Mouse (Mus musculus) ovary, postnatal 10 days (tissue): Measurements from ENCODE around the gene Pigt.
A peak's percentile ranks its signal among the peaks of the same experiment; 100 is the strongest.

Source experiments
- DNase-seq: peaks from one replicate; pipeline ENCODE4 v3.0.0; 2022; ENCODE audit warnings: low spot score

The Pigt gene

DNA sequence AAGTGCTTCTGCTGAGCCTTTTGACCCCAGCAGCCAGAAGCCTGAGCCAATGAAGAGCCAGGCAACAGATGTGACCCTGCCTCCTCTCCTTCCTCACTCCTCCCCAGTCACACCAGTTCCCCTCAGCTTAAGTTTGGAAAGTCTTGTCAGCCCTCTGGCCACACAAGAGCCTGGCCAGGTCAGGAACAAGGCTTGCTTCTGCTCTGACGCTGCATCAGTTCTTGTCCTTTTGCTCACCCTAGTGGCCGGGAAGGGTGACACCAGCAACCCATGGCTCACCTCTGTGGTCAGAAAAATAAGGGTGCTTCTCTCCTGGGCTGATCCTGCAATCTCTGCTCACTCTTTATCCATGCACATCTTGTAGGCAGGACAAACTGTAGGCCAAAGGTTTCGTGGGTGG lies 23.5 kb downstream of the Pigt start:
- no peak for DNase-seq

DNA sequence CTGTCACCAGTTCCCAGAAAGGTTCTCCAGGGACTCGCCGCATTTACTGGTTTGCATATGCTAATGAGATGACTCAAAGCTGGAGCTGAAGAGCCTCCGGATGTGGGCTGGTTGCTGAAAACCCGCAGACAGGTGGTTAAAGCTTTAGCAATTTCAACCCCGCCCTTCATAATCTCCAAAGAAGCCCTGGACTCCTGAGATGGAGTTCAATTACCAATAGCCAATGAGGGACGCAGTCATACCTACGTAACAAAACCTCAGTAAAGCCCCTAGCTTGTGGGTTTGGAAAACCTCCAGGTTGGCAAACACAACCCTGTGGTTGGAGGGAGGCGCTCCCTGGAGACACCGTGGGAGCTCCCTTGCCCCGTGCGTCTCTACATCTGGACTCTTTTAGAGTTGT lies 24.5 kb downstream of the Pigt start:
- DNase-seq: no peak

DNA sequence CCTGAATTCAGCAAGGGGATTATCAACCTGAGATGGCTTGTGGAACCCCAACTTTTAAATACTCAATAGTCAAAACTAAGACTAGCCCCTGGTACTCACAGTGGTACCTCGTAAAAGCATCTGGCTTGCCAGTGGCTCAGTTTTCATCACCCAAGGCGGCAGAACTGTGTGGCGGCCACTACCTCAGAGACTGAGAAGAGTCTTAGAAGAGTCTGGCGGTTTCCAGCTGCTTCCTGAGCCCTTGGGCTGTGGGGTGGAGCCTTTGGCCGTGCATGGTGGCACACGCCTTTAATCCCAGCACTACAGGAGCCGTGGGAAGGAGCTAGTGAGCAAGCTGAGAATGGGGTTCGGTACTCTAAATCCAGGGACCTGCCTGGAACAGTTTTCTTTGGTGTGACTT lies 25.0 kb downstream of the Pigt start:
- no peak for DNase-seq

DNA sequence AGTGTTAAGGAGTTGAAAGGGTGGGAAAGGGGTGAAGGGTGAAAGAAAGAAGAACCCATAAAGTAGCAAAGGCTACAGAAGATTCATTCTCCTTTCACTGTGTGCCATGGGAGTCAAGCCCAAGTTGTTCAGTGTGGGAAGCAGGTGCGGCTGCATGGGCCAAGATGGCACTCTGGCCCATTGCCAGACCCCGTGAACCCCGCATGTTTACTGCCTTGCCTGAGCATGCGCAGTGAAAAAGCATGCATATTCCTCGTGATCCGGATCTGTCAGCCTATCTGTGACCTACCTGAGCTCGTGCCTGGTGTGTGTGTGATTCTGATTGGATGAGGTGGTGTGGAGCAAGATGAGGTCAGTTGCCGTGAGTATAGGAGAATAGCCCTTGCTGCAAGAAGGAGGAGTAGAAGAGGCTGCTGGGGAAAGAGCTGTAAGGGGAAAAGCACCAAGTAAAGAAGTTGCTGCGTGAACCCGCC lies 26.0 kb downstream of the Pigt start:
- no peak for DNase-seq

DNA sequence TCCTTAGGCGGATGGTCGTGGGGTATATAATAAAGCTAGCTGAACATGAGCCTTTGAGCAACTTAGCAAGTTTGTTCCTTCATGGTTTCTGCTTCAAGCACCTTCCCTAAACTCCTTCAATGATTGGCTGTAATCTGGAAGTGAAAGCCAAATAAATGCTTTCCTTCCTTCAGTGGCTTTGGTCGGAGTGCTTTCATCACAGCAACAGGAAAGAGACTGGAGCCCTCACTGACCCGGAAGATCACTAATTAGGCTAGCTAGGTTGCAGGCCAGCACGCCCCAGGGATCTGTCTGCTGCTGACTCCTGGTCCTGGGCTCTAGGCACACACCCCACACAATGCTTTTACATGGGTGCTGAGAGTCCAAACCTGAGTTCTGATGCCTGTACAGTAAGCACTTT lies 31.2 kb downstream of the Pigt start:
- no peak for DNase-seq

DNA sequence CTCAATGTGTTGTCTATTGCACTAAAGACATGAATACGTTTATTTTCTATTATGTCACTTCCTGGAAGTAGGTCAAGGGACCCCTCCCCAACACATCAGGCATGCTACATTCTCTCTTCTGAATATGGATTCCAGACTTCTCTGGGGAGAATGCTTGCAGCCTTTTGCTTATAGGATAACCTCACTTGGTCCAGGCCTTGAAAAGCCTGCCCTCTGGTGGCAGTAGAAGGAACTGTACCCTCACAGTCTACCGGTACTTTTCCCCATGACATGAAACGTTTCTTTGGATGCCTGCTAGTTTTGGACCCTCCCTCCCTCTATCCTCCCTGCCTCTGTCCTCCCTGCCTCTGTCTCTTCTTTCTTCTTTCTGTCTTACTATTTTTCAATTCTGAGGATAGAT lies 33.8 kb downstream of the Pigt start:
- DNase-seq: peak; percentile 53

DNA sequence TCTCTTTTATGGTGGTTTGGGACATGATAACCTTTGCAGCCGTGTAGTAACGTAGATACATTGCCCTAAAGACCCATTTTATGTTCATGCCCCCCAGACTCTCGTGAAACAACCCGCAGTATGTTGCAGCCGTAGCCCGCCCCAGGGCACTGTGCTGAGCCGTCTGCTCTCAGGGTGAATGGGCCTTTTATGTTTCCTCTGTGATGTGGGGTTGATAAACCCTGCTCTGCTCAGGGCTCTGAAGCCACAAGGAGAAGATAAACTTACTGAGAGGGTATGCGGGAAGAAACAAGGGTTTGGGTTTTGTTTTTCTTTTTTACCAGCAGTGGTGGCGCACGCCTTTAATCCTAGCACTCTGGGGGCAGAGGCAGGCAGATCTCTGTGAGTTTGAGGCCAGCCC lies 37.0 kb downstream of the Pigt start:
- no peak for DNase-seq

DNA sequence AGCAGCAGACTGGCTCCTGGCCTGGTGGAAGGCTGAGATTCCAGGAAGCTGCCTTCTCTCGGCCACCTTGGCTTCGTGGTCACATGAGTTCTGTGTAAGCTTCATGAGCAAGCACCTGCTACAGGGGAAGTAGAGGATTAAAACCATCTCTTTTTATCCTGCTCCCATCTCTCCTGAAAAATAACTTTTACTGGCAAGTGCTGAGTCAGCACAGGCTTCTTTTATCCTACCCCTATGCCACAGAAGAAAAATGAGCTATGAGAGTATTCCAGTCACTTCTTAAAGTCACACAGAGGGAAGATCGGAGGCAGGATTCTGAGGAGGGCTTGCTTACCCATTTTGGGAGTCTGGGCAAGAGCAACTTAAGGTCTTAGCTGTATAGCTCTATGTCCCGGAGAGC lies 39.7 kb downstream of the Pigt start:
- DNase-seq: no peak

DNA sequence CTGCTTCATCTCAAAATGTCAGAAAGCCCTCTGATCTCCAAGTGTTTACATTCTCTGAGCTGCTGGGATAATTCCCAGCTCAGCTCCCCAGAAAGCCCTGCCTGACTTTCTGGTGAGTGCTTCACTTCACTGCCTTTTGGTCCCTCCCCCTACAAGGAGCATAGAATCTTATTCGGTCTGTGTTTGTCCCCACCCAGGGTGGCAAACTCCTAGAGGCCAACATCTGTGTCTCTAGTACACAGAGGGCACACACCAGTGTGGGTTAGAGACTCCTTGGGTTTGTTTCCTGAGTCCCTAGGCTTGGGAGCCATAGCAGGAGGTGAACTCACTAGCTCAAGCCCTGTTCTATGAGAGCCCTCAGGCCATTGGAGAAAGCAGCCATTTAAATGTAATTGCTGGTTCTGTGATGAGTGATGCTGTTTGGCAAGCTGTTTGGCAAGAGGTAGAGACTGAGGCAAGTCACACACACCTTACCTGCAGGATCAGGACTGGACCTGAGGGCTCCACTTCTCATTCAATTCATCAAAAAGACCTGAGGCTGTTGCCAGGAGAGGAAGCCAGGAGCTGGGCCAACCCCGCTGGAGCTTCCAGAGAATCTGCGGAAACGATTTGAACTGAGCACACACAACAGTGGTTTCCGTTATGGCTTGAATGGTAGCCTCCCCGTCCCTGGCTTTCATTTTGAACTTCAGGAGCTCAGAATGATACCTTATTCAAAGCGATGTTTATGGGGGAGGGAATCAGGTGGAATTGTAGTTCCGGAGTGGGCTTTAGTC lies 43.5 kb downstream of the Pigt start:
- no peak for DNase-seq

DNA sequence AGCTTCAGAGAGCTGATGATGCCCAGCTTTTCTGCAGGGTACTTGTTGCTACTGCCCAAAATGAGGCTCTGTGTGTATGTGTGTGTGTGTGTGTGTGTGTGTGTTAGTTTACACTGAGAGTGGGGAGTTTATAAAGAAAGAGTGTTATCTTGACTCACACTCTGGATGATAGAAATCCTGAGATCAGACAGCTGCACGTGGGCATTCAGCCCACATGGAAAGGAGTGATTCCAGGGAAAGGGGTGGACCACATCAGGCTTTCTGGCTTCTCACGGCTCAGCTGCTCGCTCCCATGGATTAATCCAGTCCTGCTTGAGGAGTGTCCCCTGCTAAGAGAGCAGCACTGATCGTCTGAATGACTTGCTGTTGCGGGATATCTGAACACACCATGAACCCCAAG lies 44.8 kb downstream of the Pigt start:
- DNase-seq: no peak

DNA sequence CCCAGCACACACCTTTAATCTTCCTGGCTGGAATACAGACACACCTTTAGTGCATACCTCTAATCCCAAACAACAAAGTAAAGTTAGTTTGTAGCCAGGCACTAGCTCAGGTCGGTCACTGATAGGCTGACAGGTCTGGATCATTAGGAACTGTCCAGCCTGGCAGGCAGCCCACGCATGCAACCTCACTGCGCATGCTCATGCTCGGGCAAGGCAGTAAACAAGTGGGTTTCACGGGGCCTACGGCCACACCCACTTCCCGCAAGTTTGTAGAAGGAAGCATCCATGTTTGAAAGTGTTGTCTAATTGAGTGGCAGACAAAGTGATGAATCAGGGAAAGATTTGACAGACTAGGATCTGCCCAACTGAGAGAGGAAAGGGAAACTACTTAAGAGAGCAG lies 45.3 kb downstream of the Pigt start:
- no peak for DNase-seq

DNA sequence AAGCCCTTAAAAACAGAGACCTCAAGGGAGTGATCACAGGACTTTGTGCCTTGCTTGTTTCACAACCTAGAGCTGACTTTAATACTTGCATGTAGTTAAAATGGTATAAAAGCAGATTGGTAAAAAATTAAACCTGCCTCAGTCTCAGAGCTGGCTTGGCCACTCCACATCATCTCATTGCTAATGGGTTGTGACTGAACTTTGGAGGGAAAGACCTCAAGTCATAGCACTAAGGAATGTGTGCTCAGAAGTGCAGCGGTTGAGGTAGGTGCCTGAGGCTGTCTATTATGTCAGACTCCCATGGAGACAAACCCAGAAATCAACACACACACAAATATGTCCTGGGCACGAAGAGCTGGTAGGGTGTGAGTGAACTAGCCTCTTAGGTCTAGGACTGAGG lies 46.4 kb downstream of the Pigt start:
- no peak for DNase-seq

DNA sequence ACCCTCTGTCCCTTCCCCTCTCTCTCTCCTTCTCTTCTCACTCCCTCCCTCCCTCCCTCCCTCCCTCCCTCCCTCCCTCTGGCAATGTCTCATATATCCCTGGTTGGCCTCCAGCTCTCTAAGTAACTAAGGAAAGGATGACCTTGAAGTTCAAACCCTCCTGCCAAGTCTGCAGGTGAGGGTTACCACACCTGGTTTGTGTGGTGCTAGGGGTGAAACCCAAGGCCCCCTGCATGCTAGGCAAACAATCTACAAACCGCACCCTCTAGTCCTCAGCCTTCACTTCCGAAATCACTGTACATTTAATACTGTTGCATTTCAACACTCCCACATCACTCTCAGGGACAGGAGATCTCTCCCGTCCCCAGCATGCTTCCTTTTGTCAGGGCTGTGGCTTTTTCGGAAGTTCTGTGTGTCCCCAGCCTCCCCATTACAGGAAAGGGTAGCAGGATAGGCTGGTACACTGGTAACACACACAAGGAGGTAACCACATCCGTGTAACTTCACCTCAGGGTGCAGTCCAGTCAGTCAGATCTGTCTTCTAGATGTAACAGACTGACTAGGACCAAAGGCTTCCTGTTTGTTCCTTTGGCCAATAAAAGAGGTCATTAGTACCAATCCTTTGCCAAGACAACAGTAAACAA lies 47.3 kb downstream of the Pigt start:
- no peak for DNase-seq

DNA sequence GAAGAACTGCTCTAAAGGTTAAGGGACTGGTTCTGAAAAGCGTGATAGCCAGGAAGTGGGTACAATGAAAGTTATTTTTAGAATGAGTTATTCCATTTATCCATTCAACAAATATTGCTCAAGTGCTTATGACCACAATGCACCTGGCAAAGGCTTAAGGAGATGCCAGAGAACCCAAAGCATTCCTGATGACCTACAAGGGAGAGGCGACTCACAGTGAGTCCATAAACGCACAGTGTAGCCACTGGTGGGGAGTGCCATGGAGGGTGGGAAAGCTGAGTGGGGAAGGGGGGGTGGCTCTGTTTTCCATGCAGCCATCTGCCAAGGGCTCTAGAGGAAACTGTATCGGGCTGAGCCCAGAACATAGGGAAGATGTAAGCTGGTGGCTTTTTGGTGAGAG lies 52.0 kb downstream of the Pigt start:
- no peak for DNase-seq

DNA sequence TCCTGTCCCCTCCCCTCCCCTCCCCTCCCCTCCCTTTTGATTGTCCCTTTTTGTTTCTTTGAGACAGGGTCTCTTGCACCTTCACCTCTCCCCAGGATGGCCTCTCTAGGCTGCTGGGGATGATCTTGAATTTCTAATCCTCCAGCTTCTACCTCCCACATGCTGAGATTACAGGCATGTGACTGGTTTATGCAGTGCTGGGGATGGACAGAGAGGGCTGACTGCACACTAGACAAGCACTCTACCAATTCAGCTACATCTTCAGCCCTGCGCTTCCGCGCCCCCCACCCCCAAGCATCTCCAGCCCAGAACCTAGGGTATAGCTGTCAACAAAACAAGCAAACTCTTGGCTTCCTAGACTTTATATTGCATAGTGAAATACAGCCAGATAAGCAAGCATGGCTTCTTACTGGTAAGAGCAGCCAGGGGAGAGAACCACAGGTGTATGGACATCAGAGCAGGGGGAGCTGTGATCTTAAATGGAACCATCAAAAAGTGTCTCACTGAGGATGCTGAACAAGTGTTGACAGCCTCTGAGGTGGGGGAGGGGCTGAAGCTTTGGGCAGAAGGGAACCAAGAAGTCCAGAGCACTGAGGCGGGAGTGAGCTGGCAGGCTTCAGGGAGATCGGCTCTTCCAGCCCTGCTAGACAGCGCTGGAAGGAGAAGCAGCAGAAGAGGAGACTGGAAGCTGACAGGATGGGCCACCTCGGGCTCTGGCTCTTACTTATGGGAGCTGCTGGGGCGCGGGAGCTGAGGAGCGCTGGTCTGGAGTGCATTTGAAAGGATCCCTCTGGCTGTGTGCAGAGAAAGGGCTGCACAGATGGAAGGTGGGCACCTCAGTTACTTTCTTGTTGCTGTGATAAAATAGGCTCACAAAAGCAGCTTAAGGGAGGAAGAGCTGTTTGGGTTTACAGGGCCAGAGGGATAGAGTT lies 52.9 kb downstream of the Pigt start:
- DNase-seq: no peak

DNA sequence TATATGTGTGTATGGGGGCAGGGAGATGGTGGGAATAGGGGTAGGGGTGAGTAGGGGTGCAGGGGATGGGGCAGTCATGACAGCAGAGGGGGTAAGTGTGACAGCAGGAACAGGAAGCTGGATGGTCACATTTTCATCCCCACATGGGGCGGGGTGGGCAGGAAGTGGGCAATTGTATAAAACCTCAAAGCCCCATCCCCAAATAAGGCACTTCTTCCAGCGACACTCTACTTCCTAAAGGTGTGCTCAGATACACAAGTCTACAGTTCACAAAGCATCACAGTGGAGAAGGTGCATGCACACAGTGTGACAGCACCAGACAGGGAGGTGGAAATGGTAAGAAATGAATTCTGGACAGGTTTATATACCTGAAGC lies 53.6 kb downstream of the Pigt start:
- no peak for DNase-seq

DNA sequence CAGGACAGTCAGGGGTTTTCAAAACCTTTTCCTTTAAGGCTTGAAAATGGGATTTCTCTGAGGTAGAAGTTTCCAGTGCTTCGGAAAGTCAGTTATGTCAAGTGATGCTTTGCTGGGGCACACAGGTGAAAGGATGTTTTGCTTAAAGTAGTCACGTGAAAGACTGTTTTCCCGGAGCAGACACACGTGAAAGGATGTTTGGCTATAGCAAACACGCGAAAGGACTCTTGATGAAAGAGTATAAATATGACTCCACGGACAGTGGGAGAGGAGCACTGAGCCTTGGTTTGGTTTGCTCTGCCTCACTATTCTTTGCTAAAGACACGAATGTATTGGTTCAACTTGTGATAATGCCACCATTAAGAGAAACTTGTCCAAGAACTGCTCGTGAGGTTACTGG lies 54.2 kb downstream of the Pigt start:
- DNase-seq: no peak
